Mouse (Mus musculus): ENCODE measurements around the gene Slc25a35.
"Not testable (repeated sequence)": the region's sequence is repeated elsewhere in the genome, so short reads cannot be mapped to it uniquely, and the experiment has no call there.

Gene Slc25a35

DNA sequence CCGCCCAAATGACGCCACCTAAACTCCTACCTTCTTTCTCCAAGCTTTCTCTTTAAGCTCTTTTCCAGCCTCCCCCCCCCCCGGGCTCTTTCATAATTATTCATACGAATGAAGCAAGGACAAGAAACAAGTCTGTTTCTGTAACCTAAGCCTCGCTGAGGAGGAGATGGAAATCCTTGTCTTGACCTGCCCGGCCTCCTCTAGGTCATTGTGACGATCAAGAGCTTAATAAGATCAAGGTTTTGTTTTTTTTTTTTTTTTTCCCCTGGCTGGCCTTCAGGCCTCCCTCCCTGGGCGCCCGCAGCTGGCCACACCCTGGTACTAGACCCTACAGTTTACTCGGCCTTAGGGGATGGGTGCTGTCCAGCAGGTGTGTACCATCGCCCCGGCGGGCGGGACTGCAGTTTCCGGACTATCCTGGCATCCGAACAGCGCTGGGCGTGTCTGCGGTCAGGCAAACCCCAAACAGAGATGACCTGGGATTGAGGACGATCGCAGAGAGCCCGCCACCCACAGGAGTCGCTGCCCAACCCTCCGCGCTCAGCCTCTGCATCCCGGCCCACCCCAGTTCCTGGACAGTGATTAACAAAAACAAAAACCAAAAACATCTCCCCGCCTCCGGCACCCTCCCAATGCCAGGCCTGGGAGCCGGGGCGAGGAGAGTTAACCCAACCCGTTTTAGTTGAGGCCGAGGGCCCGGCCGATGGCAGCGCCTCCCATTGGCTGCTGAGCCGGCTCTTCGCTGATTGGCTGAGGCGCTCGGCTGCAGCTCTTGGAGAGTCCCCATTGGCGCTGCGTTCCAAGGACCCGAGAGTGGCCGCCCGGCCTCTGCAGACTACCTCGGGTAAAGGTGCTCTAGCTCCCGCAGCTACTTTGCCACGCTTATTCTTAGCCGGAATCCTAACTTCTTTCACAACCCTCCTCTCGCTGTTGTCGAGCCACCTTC lies at the start of gene Slc25a35:
Slc25a35 (plus strand) TSS at position 795 of the 946 bp plus-strand sequence.
- DNase-seq (ENCODE audit: low spot score in 2 of 2), result peak; percentile 84 to 89

DNA sequence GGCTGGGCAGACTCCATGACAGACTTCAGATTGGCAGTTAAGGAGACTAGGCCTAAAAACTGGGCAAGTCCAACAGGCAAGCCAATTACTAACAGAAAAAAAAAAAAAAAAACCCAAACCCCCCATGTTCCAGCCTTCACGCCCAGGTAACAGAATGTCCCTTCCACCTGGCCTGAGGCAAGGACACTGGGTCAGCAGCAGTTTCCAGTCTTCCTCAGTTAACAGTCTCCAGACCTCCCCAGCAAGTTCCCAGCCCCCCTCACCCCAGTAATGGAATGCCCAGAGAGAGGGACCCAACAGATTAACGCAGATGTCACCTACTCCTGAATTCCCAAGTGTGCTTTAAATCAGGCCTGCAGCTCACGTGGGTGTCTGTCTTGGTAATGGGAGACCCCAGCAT lies 44.7 kb upstream of the Slc25a35 start:
- no peak for DNase-seq (ENCODE audit: low spot score in 2 of 2)

DNA sequence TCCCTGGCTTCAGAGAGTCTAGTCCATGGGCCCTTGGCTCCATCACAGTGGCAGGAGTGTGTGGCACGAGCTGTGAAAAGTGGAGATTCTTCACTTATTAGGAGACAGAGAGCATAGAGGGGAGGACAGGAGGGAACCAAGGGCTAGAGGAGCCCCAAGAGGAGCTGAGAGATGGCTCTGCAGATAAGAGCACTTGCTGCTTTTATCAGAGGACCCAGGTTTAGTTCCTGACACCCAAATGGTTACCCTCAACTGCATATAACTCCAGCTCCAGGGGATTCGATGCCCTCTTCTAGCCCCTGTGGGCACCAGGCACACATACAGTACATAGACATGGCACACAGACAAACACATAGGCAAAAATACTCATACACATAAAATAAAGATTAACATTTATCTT lies 43.2 kb upstream of the Slc25a35 start:
- no peak for DNase-seq (ENCODE audit: low spot score in 2 of 2)

DNA sequence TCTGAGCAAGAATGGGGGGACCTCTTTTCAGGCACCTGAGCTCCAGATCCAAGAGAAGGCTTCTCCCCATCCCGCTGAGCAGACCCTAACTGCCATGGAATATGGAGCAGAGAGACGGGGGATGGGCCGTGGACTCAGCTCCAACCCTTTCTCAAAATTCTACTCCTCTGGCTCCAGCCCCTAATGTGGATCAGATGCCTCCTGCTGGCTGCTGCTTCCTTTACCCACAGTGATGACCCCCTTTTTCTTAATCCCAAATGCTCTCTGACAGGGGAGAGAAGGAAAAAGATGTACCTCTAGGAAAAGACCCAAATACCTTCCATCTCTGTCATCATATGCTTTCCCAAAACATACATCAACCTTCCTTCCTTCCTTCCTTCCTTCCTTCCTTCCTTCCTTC lies 41.0 kb upstream of the Slc25a35 start, which contains the start of gene Odf4:
Odf4 (minus strand) TSS at position 101 of the 400 bp plus-strand sequence.
- no peak for DNase-seq (ENCODE audit: low spot score in 2 of 2)

DNA sequence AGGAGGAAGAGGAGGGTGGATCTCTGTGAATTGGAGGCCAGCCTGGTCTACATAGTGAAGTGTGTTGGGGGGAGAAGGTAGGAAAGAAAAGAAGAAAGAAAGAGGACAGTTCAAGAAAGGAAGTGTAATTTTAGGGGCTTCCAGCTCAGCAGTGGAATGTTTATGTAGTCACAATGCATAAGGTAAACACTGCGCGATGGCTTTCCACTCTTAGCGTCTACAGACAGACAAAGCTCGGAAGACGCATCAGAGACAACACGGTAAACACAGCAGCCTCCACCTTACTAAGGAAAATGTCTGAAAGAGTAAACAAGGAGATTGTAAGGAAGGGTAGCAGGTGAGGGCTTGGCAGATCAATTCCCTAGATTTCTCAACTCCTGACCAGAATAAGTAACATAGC lies 38.0 kb upstream of the Slc25a35 start:
- DNase-seq (ENCODE audit: low spot score in 2 of 2), result no peak

DNA sequence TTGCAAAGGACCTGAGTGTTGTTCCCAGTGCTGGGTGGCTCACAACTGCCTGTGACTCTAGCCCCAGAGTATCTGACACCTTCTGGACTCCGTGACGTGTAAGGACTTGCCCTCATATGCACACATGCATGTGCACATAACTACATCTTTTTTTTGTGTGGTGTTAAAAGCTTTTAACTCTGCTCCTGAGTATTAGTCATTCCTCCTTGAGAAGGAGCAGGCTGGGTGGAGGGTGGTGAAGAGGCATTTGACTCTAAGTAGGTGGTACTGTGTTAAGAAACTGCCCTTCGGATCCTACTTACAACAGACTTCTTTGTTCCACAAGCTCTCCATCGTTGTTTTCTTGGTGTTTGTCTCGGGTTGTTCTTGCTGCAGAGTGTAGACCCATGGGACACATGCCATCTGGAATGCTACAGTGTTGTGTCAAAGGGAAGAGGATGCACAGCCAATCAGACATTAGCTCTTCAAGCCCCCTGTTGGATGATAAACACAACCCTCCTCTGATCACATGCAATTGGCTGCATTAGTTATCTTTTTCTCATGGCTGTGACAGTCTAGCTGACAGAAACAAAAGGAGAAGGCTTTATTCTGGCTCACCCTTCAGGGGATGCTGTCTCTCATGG lies 33.9 kb upstream of the Slc25a35 start:
- no peak for DNase-seq (ENCODE audit: low spot score in 2 of 2)

DNA sequence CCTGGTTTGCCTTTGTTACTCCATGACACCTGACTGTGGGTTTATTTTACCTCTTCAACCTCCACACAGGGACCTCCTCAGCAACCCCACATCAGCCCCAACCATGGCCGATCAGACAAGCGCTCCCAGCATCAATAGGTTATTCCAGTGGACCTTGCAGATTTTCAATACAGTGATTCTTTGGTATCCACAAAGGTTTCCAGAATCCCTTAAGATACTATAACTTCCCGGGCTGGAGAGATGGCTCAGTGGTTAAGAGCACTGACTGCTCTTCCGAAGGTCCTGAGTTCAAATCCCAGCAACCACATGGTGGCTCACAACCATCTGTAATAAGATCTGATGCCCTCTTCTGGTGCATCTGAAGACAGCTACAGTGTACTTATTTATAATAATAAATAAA lies 31.0 kb upstream of the Slc25a35 start:
- not testable (repeated sequence) for DNase-seq (ENCODE audit: low spot score in 2 of 2)

DNA sequence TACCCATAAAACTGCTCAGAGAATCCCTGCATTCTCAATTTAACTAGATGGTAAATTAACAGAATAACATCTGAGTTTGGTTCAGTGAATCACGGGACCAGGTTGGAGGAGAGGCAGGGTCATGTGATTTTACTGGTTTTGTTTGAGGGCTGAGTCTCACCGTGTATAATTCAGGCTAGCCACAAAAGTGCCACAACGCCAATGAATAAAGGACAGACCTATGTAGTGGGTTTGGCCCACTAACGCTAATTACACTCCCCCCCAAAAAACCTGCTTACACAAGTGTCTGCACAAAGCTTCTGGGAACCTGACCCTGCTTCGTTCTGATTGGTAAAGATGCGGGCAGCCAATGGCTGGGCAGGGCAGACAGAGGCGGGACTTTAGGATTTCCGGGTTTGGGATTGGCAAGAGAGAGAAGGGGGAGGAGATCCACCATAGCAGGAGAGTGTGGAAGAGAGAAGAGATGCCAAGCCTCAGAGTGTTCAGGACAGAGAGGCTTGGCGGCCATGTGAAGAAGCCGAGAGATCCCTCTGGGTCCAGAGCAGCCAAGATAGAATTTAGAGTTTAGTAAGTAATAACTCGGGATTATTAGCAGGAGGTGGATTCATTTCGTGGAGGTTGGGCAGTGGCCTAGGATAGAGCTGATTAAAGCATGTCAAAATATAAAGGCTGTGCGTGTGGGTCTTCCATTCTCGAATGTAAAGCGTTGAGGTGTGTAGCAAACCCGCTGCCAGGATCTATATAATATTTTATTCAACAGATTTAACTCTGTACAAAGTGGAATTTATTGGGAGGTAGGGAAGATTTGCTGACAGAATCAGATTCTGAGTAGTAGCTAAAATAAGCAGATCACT lies 28.3 kb upstream of the Slc25a35 start:
- DNase-seq (ENCODE audit: low spot score in 2 of 2), result peak; percentile 79 to 87

DNA sequence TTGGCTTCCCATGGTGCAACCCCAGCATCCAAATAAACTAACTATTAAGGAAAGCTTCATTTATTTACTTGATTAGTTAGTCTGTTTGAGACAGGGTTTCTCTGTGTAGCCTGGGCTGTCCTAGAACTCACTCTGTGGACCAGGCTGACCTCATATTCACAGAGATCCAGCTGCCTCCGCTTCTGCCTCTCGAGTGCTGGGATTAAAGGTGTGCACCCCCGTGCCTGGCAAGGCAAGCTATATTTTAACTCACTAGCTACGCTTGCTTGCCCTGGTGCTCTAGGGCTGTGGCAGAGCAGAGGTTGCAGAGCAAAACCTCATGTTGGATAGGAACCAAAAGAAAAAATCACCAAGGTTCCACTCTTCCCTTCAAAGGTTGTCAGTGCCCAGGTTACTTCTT lies 27.4 kb upstream of the Slc25a35 start:
- DNase-seq (ENCODE audit: low spot score in 2 of 2), result no peak

DNA sequence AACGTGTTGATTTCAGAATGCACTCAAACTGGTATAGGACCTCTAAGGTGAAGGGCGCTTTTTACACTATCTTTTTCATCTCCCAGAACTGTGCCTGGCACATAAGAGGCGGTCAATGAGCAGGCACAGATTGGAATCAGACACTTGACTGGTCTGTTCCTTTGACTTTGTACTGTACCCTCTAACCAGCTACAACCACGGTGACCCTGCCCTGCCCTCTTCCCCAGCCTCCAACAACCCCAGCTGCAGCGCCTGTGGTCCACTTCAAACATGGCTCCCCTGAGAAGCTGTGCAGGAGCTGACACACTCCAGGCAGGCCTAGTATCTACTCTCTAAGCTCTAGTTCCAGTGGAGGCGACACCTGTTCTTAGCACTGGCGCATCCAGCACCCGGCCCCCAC lies 25.2 kb upstream of the Slc25a35 start:
- DNase-seq (ENCODE audit: low spot score in 2 of 2), result no peak

DNA sequence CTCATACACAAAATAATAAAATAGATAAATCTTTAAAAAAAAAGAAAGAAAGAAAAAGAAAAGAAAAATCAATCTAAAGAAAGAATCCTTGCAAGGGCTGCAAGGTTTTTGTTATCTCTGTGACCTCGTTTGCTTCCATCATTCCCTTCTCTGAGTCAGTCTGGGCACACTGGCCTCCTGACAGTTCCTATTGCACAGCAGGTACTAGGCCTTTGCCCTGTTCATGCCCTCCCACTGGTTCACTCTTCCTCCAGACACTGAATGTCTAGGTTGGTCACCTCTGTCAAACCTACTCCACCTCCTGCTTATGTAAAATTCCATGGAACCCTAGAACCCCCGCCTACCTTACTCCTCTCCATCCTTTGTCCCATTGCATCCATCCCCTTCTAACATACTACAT lies 22.7 kb upstream of the Slc25a35 start:
- no peak for DNase-seq (ENCODE audit: low spot score in 2 of 2)

DNA sequence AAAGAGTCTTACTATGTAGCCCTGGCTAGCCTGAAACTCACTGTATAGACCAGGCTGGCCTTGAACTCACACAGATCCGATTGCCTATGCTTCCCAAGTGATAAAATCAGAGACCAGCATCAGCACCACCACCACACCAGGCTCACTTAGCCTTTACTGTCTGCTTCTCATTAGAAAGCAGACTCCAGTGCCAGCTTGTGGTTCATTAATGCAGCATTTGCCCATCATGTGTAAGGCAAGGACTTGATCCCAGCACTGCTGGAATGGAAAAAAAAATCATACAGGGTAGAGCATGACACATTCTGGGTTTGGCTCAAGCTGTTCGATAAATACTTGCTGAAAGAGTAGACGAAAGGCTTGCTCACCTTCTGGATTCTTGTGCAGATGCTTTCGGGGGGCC lies 21.9 kb upstream of the Slc25a35 start:
- DNase-seq (ENCODE audit: low spot score in 2 of 2), result no peak

DNA sequence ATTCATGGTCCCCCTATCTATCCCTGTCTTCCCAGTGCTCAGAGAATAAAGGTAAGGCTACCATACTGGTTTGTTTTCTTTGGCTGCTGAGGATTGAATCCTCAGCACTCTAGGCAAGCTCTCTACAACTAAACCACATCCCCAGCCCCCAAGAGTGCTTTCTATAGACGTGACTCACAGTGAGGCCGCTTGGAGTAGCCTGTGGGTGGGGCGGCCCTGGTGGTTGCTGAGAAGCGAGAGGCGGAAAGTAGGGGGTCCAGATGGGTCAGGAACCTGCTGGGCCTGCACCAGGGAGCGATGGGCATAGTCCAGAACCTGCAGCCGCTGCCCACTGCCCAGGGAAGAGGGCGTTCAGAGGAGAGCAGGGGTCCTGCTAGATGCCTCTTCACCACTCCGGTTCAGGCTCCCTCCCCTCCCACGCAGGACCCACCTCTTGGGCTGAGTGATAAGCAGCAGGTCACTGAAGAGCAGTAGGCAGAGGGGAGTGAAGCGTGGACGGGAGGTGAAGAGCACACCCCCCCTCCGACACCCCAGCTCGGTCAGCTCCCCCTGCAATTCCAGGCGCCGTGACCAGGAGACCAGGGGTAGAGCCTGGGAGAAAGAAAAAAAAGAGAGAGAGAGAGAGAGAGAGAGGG lies 21.0 kb upstream of the Slc25a35 start:
- peak; percentile 20 to 40 for DNase-seq (ENCODE audit: low spot score in 2 of 2)

DNA sequence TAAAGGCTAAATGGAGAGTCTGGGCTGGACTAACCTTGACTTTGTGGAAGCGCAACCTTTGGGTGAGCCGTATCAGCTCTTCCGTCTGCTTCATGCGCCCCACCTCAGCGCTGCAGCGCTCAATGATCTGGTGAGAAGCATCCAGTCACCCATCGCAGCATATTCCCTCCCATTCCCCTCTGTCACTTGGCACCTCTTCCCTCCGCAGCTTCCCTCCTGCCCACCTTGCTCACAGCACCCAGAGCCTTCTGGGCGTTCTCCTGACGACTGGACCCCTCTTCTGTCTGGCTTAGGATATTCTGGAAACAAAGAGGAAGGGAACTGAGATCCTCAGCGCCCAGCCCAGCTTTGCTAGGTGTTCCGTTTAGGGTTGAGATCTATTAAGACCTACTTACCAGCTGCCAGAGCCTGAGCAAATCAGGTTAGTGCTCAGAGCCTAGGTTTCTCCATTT lies 20.4 kb upstream of the Slc25a35 start:
- DNase-seq (ENCODE audit: low spot score in 2 of 2), result peak; percentile 26 to 42

DNA sequence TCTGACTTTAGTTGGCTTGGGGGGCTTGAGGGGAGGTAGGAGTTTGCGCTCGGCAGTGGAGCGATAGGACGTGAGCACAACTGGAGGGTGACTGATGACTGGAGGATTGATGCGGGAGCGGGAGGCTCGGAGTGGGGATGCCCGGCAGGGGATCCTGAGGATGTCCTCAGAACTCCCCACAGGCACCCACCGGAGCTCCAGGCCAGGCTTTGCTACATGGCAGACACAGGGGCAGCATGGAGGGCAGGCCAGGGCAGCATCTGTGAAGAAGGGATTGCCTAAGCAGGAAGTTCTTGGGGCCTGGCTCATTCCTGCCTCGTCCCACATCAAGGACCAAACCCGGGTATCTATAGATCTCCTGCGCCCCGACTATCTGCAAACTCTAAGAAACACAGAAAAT lies 14.0 kb upstream of the Slc25a35 start:
- no peak for DNase-seq (ENCODE audit: low spot score in 2 of 2)

DNA sequence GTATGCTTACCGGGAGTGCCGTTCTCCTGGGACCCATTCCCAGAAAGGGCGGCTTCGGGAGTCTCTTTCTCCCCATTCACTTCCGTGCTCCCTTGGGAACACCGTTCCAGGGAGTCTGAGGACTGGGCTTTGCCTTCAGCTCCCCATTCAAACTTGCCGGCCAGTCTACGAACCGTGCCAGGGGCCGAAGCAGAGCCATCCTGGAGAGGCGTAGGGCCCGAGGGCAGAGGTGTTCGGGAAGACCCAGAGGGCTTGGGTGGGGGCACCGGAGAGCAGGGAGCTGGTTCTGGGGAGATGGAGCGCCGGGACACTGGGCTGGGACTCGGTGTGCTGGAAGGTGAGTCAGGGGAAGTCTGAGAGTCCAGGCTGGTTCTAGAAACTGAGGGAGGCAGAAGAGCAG lies 13.5 kb upstream of the Slc25a35 start:
- no peak for DNase-seq (ENCODE audit: low spot score in 2 of 2)

DNA sequence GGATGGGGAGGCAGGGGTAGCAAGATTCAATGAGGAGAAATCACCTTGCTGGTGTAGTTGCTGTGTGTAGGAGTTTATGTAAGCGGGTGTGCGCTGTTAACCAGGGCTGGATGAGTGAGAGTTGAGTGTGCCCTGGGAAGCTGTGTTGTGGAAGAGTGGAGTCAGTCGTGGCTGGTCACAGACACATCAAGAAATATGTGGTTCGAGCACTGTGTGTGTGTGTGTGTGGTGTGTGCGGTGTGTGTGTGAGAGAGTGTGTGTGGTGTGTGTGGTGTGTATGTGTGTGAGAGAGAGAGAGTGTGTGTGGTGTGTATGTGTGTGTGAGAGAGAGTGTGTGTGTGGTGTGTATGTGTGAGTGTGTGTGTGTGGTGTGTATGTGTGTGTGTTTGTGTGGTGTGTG lies 12.5 kb upstream of the Slc25a35 start:
- no peak for DNase-seq (ENCODE audit: low spot score in 2 of 2)

DNA sequence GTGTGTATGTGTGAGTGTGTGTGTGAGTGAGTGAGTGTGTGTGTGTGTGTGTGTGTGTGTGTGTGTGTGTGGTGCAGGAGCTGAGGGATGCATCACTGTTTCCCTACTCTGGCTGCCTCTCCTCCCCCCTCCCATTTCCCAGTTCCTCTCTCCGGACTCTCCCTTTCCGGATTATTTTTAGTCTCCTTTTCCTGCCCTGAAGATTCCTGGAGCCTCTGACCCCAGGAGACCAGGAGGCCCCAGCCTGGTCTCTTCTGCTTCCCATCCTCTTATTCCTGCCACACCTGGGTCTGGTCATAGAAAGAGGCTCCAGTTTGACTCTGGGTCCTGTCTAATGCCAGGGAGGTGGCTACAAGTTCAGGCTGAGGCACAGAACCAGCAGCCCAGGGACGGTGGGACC lies 11.8 kb upstream of the Slc25a35 start:
- DNase-seq (ENCODE audit: low spot score in 2 of 2), result no peak

DNA sequence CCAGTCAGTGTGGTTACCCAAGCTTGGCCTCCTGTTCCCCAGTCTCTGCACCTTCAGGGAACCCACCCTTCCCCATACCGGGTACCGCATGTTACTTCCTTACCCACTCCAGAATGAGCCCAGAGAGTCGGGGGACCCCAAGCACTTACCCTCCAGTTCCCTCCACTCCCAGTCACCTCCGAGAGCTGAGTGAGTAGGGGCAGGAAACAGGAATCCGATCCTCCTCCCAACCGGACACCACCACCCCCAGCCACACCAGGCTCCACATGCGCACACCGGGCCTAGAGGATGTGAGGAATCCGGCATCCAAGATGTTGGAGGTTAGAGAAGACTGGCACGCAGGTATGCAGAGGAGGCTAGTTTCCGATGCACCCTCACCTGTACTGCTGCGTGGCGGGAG lies 11.2 kb upstream of the Slc25a35 start:
- no peak for DNase-seq (ENCODE audit: low spot score in 2 of 2)

DNA sequence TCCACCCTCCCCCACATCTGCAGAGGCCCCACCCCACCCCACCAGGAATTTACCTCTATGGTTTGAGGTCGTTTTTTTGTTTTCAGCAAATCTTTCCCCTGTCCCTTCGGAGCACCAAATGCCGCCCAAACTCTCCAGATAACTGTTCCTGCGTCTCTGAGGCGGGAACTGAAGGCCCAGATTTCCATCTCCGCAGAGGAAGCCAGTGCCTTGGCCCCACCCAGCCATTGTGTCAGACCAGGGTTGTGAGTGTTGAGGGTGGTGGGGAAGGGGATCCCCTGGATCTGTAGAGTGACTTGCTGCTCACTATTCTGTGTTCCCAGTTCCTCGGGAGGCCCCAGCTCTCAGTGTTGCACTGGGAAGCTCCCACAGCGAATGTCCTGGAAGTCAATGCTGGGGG lies 10.6 kb upstream of the Slc25a35 start, which contains the start of gene Arhgef15:
Arhgef15 (minus strand) TSS at position 173 of the 400 bp plus-strand sequence.
- DNase-seq (ENCODE audit: low spot score in 2 of 2), result no peak

DNA sequence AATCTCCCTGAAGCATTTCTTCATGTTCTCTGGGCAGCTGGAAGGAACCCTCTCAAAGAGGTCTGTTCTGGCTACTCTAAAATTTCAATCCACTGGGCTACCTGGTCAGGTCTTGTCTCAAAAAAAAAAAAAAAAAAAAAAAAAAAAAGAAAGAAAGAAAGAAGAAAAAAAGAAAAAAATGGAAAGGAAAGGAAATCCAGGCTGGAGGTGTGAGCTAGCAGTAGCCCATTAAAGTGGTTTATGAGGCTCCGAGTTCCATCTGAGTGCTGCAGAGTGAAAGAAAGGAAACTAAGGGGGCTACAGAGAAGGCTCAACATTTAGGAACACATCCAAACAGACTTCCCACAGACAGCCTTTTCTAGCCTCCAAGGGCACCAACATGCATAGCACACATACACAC lies 10.0 kb upstream of the Slc25a35 start:
- no peak for DNase-seq (ENCODE audit: low spot score in 2 of 2)

DNA sequence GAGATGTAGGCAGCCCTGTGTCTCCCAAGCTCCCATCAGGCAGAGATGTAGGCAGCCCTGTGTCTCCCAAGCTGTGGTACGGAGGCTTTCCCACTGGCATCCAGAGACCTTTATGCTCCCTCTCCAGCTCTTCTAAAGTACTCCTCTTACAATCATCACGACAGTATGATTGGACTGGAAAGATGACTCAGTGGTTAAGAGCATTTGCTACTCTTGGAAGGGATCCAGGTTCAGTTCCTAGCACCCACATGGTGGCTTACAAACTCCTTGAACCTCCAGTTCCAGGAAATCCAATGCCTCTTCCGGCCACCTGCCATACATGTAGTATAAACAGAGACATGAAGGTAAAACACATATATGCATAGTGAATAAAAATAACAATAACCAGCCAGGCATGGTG lies 6.3 kb upstream of the Slc25a35 start:
- DNase-seq (ENCODE audit: low spot score in 2 of 2), result no peak

Measured in frontal cortex, postnatal 14 days (tissue).